ENCODE assay signal across 13 mouse cellular contexts in genomic region chr9:45976884-45977283, GRCm38 (mm10). TPM values are rescaled to one million over a fixed set of nuclear protein-coding genes. Genes with fewer than 3 reads are reported as not detected.
DNase-seq lines count a peak whose midpoint lies in the region; ATAC-seq and TF ChIP-seq lines count a peak whose summit lies in the region.
"Had no signal": no experiment of that assay in that cellular context is flagged by ENCODE, and none has a peak within 500 bp of the region (broad histone marks: within the 10 kb centered on the region; RNA-seq: fewer than 3 reads in every experiment).

No protein-coding gene starts in this region.

- H3K4me3 ChIP-seq in kidney, postnatal 0 days (replicated peaks; ENCODE audit: low read depth, low read length): no peak overlapping the region
- H3K4me3 ChIP-seq in midbrain, postnatal 0 days (ENCODE audit: low read depth, low read length): no peak overlapping the region
- H3K4me3 ChIP-seq in midbrain, embryonic 16.5 days (ENCODE audit: low read depth, low read length): no peak overlapping the region
- H3K4me3 ChIP-seq: liver, embryonic 13.5 days; midbrain, embryonic 12.5 days had no signal

- WGBS in kidney, postnatal 0 days: 79% methylated on average over 2 of the region's 2 CpGs
- 85% methylated on average over 2 of the region's 2 CpGs for WGBS in midbrain, postnatal 0 days
- 86% methylated on average over 2 of the region's 2 CpGs for WGBS in midbrain, embryonic 16.5 days

- H3K9me3 ChIP-seq in kidney, postnatal 0 days (replicated peaks; ENCODE audit: low read length): no peaks in the 10 kb centered on the region
- no peaks in the 10 kb centered on the region for H3K9me3 ChIP-seq in midbrain, postnatal 0 days (ENCODE audit: low read length)
- no peaks in the 10 kb centered on the region for H3K9me3 ChIP-seq in midbrain, embryonic 16.5 days (replicated peaks; ENCODE audit: control insufficient read depth, low read length, poor library complexity, severe bottlenecking)
- H3K9me3 ChIP-seq: liver, embryonic 13.5 days; midbrain, embryonic 12.5 days had no signal

- peak; percentile 54 for TF ChIP-seq CTCF in kidney, postnatal 0 days (IDR thresholded peaks at IDR 0.05; ENCODE audit: low read depth)
- peak; percentile 49 for TF ChIP-seq CTCF in midbrain, postnatal 0 days (IDR thresholded peaks at IDR 0.05)

- no peak for DNase-seq in kidney, postnatal 0 days (ENCODE audit: low spot score)
- no peak for DNase-seq in kidney, postnatal 10 days
- no peak for DNase-seq in midbrain, postnatal 0 days (ENCODE audit: low spot score)
- DNase-seq in T-cell, adult 2 months (ENCODE audit: low spot score): peak; percentile 15
- DNase-seq in splenic B cell, adult 2 months (ENCODE audit: low read depth, low spot score): peak; percentile 62
- no peak for DNase-seq in frontal cortex, postnatal 36 days (ENCODE audit: low spot score in 2 of 2)
- DNase-seq: embryo, embryonic 11 days; kidney, postnatal 14 days; liver, embryonic 13.5 days; right cerebral cortex, postnatal 14 days had no signal

- no peak overlapping the region for H3K4me2 ChIP-seq in kidney, postnatal 0 days (ENCODE audit: low read length)
- no peak overlapping the region for H3K4me2 ChIP-seq in midbrain, postnatal 0 days (ENCODE audit: low read depth, low read length, poor library complexity, severe bottlenecking)
- no peak overlapping the region for H3K4me2 ChIP-seq in midbrain, embryonic 16.5 days (ENCODE audit: low read length)
- H3K4me2 ChIP-seq: heart, embryonic 11.5 days; liver, embryonic 13.5 days; midbrain, embryonic 12.5 days had no signal

- H3K27ac ChIP-seq in kidney, postnatal 0 days: no peak overlapping the region
- no peak overlapping the region for H3K27ac ChIP-seq in midbrain, postnatal 0 days (ENCODE audit: low read depth, low read length)
- H3K27ac ChIP-seq in midbrain, embryonic 16.5 days (ENCODE audit: low read length): no peak overlapping the region
- H3K27ac ChIP-seq: midbrain, embryonic 12.5 days had no signal

- no peaks in the 10 kb centered on the region for H3K27me3 ChIP-seq in kidney, postnatal 0 days (ENCODE audit: insufficient read depth, low read length)
- H3K27me3 ChIP-seq in midbrain, postnatal 0 days (ENCODE audit: insufficient read depth, low read length): no peaks in the 10 kb centered on the region
- H3K27me3 ChIP-seq in midbrain, embryonic 16.5 days (ENCODE audit: control insufficient read depth, insufficient read depth, low read depth, low read length): no peaks in the 10 kb centered on the region
- no peaks in the 10 kb centered on the region for H3K27me3 ChIP-seq in splenic B cell, adult 2 months (ENCODE audit: control insufficient read depth, insufficient read depth, low read length, poor library complexity, severe bottlenecking)
- H3K27me3 ChIP-seq: liver, embryonic 13.5 days; midbrain, embryonic 12.5 days had no signal

- no peak for ATAC-seq in kidney, postnatal 0 days (replicated peaks; ENCODE audit: low FRiP score, low read depth)
- no peak for ATAC-seq in midbrain, postnatal 0 days (ENCODE audit: low FRiP score)
- ATAC-seq in midbrain, embryonic 16.5 days: no peak

- no peaks in the 10 kb centered on the region; the same call in 1 of the 2 replicates for H3K4me1 ChIP-seq in kidney, postnatal 0 days (replicated peaks; ENCODE audit: insufficient read depth, low read length)
- H3K4me1 ChIP-seq in midbrain, postnatal 0 days (ENCODE audit: insufficient read depth, low read length): peaks cover 2% of the 10 kb centered on the region; the same call in 1 of the 2 replicates
- H3K4me1 ChIP-seq in midbrain, embryonic 16.5 days (ENCODE audit: control insufficient read depth, insufficient read depth, low read length): peaks cover 16% of the 10 kb centered on the region

- no peak overlapping the region for H3K9ac ChIP-seq in kidney, postnatal 0 days (ENCODE audit: low read depth, low read length)
- no peak overlapping the region for H3K9ac ChIP-seq in midbrain, postnatal 0 days (replicated peaks; ENCODE audit: low read length, poor library complexity, severe bottlenecking)
- H3K9ac ChIP-seq in midbrain, embryonic 16.5 days (ENCODE audit: low read depth, low read length): no peak overlapping the region
- H3K9ac ChIP-seq: liver, embryonic 13.5 days; midbrain, embryonic 12.5 days had no signal

- H3K36me3 ChIP-seq in kidney, postnatal 0 days (ENCODE audit: insufficient read depth, low read length): peaks cover 24% of the 10 kb centered on the region
- peaks cover 20% of the 10 kb centered on the region for H3K36me3 ChIP-seq in midbrain, postnatal 0 days (ENCODE audit: insufficient read depth, low read length)
- H3K36me3 ChIP-seq in midbrain, embryonic 16.5 days (ENCODE audit: control insufficient read depth, insufficient read depth, low read length): peaks cover 25% of the 10 kb centered on the region
- peaks cover 8% of the 10 kb centered on the region; the same call in 1 of the 2 replicates for H3K36me3 ChIP-seq in splenic B cell, adult 2 months (ENCODE audit: control insufficient read depth, insufficient read depth, low read length, poor library complexity, severe bottlenecking)

RNA-seq across cellular contexts. Expression of gene Sidt2, which starts 21.8 kb away (rescaled TPM):
- 50.8 and 53.5 TPM in 2 replicates for polyA plus RNA-seq in kidney, postnatal 0 days (2015; fragmentation: Nextera tagmentation; extraction: Ambion mirVana)
- total RNA-seq in midbrain, postnatal 0 days (2014; rRNA removed): 107 and 115 TPM in 2 replicates
- polyA plus RNA-seq in midbrain, postnatal 0 days (2015; fragmentation: Nextera tagmentation; extraction: Ambion mirVana): 46.7 and 50.8 TPM in 2 replicates
- 44.7 and 50.0 TPM in 2 replicates for polyA plus RNA-seq in midbrain, embryonic 16.5 days (2015; fragmentation: Nextera tagmentation; extraction: Ambion mirVana)

RNA-seq across cellular contexts. Expression of gene Pafah1b2, which starts 35.6 kb away (rescaled TPM):
- polyA plus RNA-seq in kidney, postnatal 0 days (2015; fragmentation: Nextera tagmentation; extraction: Ambion mirVana): 113 and 127 TPM in 2 replicates
- total RNA-seq in midbrain, postnatal 0 days (2014; rRNA removed): 237 and 357 TPM in 2 replicates
- polyA plus RNA-seq in midbrain, postnatal 0 days (2015; fragmentation: Nextera tagmentation; extraction: Ambion mirVana): 241 and 249 TPM in 2 replicates
- 287 and 294 TPM in 2 replicates for polyA plus RNA-seq in midbrain, embryonic 16.5 days (2015; fragmentation: Nextera tagmentation; extraction: Ambion mirVana)

RNA-seq across cellular contexts. Expression of gene Sik3, which starts 35.7 kb away (rescaled TPM):
- 12.5 and 12.7 TPM in 2 replicates for polyA plus RNA-seq in kidney, postnatal 0 days (2015; fragmentation: Nextera tagmentation; extraction: Ambion mirVana)
- 36.4 and 38.4 TPM in 2 replicates for total RNA-seq in midbrain, postnatal 0 days (2014; rRNA removed)
- polyA plus RNA-seq in midbrain, postnatal 0 days (2015; fragmentation: Nextera tagmentation; extraction: Ambion mirVana): 11.2 and 12.5 TPM in 2 replicates
- 5.1 and 5.9 TPM in 2 replicates for polyA plus RNA-seq in midbrain, embryonic 16.5 days (2015; fragmentation: Nextera tagmentation; extraction: Ambion mirVana)

RNA-seq across cellular contexts. Expression of gene Tagln, which starts 41.0 kb away (rescaled TPM):
- 116 and 126 TPM in 2 replicates for polyA plus RNA-seq in kidney, postnatal 0 days (2015; fragmentation: Nextera tagmentation; extraction: Ambion mirVana)
- 5.2 and 5.3 TPM in 2 replicates for total RNA-seq in midbrain, postnatal 0 days (2014; rRNA removed)
- 4.2 and 5.2 TPM in 2 replicates for polyA plus RNA-seq in midbrain, postnatal 0 days (2015; fragmentation: Nextera tagmentation; extraction: Ambion mirVana)
- polyA plus RNA-seq in midbrain, embryonic 16.5 days (2015; fragmentation: Nextera tagmentation; extraction: Ambion mirVana): 3.1 and 5.5 TPM in 2 replicates

Comparison
In these comparisons a context has a peak if more than half of its experiments do, and no peak if none do; other contexts are left out.
1. DNase-seq: peak in T-cell, adult 2 months (single experiment) and splenic B cell, adult 2 months (single experiment); none in kidney, postnatal 0 days (single experiment), kidney, postnatal 10 days (single experiment), midbrain, postnatal 0 days (single experiment) and frontal cortex, postnatal 36 days (0 of 2).